Mouse (Mus musculus) C2C12 (cell line): ENCODE data around the gene Kcna4.

Source experiments
- CTCF ChIP-seq: IDR thresholded peaks from one replicate; pipeline ENCODE4 v1.5.1; 2011; ENCODE audit not compliant: control insufficient read depth, insufficient read depth, insufficient read length
- FOSL1 ChIP-seq: IDR thresholded peaks from one replicate; pipeline ENCODE4 v1.8.0; 2011; ENCODE audit warnings: mild to moderate bottlenecking, low read length; ENCODE audit not compliant: poor library complexity, insufficient read depth, severe bottlenecking
- MAX ChIP-seq: IDR thresholded peaks from one replicate; pipeline ENCODE4 v1.6.1; 2011; ENCODE audit warnings: mild to moderate bottlenecking, control low read depth
- MYOD1 ChIP-seq: IDR thresholded peaks from one replicate; pipeline ENCODE4 v1.6.1; 2011; ENCODE audit warnings: low read depth; ENCODE audit not compliant: control insufficient read depth, insufficient read length
- MYOG ChIP-seq: IDR thresholded peaks from one replicate; pipeline ENCODE4 v1.6.1; 2011; ENCODE audit not compliant: control insufficient read depth, insufficient read length; ENCODE audit errors: extremely low read depth

DNA sequence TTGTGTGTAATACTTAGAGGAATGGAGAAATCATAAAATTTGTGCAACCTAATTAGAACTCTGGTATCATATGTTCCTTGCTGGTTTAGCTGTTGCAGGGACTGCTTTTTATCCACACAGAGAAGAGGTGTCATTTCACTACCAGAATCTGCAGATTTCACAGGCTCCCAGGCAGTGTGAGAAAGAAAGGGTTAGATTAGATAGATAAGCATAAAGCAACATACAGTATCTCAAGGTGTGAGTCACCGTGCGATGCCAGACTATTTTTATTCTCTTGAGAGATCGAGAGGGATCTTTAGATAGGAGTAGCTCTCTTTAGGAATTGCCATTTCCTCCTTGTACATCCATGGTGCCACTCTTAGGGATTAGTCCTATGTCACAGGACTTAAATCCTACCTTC lies 14.3 kb downstream of the Kcna4 start:
- no peak for TF ChIP-seq MAX
- TF ChIP-seq CTCF = no peak
- TF ChIP-seq MYOD1 = no peak
- TF ChIP-seq MYOG = no peak
- no peak for TF ChIP-seq FOSL1
